Mouse (Mus musculus) spleen, embryonic (tissue): Measurements from ENCODE around the gene Usp37.
"Not testable (repeated sequence)": the region's sequence is repeated elsewhere in the genome, so short reads cannot be mapped to it uniquely, and the experiment has no call there.

Experiments used
- CTCF ChIA-PET: fragments of 350-600 bp; sonication (Branson Sonifier 250); formaldehyde crosslinking; loops from one replicate; lab custom pipeline; 2022; lab: Charles Lee

The Usp37 gene

GRCm38 (mm10) chr1:74544184-74544583 is at the start of gene Usp37:
TSS of gene Usp37 (minus strand) at chr1:74544284.
- CTCF ChIA-PET: no interaction called here

- CTCF ChIA-PET: interaction anchor here (0.6 kb wide), 1 partner anchor 729 kb away, joined by 5 read pairs; no protein-coding TSS in a partner anchor
Measured at GRCm38 (mm10) chr1:74587773-74588445, 43.8 kb upstream of the Usp37 start, which contains the start of the genes Zfp142 and Bcs1l. TSS of gene Zfp142 (minus strand) at chr1:74588246. TSS of gene Bcs1l (plus strand) at chr1:74588289.

GRCm38 (mm10) chr1:74587233-74587772 is 43.2 kb upstream of the Usp37 start:
- CTCF ChIA-PET: no interaction called here

DNA sequence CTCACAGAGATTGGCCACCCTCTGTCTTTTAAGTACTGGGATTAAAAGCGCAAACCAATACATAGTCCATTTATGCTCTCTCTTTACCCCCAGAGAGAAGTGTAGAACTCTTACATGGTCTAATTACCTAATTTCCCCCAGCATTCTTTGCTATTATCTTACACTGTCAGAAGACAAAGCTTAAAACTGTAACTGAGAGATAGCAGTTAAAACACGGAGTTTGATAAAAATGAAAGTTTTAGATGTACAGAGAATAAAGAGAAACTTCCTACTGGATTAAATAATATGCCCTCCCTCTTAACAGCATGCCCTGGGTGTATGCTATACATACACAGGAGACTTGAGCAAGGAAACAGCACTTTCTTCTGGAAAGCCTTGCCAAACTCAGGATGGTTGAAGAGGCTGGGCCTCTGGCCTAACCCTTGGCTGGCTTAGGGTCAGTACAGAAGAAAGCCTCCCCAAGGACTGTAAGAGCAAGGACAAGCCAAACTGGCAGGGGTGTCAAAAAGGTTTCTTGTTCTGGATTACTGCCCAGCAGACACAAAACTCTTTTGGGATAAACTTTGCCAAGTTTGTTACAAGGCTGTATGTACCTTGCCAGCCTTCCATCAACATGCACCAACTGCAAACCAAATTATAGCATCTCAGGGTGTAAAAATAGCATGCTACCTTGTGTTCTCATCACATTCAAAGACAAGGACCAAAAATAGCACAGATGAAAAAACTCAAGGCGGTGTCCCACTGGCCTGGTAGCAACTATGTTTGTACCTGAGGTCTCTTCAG is 40.7 kb upstream of the Usp37 start:
- CTCF ChIA-PET: no interaction called here

DNA sequence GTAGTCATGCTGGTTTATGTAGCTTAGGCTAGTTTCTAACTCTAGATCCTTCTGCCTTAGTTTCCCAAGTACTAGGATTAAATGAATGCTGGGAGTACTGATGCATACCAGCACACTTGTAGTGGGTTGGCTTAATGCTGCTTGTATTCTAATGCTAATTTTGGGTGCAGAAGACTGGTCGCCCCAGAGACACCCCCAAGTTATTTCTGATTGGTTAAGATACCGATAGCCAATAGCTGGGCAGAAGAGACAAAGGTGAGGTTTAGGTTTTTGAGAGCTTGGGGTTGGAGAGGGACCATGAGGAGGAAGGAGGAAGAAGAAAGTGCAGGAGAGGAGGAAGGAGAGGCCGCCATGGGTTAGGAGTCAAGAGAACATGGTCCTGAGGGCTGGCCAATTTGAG is 38.5 kb upstream of the Usp37 start:
- CTCF ChIA-PET: no interaction called here

DNA sequence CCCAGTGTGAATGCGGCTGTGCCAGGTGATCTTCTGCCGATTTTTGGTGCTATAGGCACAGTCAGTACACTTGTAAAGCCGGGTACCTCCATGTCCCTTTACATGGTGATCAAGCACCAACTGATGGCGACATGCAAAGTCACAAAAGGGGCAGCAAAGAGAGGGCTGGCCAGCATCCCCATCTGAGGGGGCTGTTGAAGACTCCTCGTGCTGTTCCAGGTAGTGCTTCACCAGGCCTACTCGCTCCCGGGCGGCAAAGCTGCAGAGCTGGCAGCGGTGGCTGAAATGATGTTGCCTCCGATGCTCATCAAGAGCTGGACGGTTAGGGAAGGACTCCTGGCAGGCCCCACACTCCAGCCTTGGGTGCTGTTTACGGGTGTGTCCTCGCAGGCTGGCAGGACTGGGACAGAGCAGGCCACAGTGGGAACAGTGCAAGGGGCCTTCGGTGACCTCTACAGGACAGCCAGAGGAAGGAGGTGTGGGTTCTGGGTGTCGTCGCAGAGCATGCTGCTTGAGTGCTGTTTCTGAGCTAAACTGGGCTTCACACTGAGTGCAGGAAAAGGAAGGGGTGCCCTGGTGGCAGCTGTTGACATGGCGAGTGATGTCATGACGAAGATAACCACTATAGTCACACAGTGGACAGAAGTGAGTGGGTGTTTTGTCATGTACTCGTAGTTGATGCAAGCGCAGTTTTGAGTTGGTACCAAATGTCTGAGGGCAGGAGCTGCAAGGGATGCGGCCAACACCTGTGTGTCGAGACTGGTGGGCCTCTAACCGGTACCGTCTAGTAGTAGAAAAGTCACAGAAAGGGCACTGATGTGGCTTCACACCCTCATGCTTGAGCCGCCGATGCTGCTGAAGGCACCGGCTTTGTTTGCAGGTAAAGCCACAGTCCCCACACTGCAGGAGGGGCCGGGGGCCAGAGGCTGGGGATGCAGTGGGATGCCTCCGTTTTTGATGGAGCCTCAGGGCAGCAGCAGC is 25.9 kb upstream of the Usp37 start:
- CTCF ChIA-PET: no interaction called here

DNA sequence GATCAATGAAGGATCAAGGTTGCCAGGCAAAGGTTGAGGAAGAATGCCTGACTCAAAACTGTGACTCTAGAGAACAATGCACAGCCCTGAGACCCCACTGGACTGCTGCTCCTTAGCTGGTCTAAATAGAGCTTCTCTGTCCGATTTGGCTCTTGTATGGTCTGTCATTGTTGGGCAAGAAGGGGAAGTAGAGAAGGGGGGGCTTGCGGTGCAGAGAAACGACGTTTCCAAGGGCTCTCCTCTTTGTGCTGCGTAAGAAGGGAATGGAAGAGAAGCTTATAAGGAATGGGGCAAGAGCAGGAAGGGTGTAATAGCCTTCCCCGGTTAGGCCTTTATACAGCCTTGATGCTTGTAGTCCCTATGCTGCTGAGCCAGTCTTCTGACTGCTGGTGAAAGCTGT is 21.8 kb upstream of the Usp37 start:
- CTCF ChIA-PET: no interaction called here

DNA sequence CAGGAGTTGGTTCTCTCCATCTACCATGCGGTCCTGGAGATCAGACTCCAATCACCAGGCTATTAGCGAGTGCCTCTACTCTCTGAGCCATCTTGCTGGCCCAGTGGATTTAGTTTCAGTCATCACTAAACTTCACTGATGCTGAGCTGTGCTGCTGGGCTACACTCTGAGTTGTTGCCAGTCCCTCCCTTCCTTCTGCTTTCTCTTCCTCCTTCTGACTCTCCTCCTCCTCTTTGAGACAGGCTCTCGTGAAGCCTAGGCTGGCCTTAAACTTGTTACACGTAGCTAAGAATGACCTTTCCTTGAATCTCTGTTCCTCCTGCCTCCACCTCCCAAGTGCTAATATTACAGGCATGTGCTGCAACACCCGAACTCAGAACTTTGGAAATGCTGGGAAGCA is 15.0 kb upstream of the Usp37 start:
- CTCF ChIA-PET: interaction anchor here (0.6 kb wide), 1 partner anchor 427 kb away, joined by 3 read pairs; no protein-coding TSS in a partner anchor

DNA sequence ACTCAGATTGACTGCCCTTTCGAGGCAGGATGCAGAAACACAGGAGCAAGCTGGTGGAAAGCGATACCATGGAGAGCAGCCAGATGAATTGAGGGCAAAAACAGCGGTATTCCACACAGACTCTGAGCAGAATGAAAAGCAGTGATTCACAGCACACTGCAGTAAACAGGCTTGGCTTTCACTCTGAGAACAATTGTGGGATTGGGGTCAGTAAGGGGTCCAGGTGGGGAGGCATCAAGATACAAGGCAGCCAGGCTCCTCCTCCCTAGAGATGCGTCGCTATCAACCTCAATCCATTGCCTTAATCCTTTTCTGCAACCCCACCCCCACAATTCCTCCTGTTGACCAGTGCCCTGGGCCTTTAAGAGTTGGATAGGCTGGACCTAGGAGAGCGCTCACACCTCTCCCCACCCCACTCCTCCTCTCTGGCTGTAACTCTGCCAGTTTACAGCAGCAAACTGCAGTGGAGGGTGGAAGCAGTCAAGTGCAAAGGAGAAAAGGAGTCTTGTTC is 1.6 kb downstream of the Usp37 start, which contains the start of gene Plcd4:
Gene Plcd4 (plus strand): TSS at position 438 of the 511 bp plus-strand sequence.
- CTCF ChIA-PET: no interaction called here

DNA sequence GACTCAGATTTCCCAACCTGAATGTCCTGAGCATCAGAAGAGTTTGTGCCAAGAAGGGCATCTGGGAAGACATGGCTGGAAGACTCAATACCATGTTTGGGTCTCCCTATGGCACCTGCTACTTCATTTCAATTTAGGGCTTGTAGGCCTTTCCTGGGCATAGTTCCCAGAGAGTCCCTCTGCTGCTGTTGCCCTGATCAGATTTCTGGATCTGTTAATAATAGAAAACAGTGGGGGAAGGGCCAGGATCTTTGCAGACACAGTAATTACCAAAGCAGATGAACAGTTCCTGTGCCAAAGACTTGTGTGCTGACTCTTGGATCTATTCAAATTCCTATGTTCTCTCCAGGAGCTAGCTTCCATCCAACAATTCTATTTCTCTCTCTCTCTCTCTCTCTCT is 5.4 kb downstream of the Usp37 start:
- CTCF ChIA-PET: no interaction called here

GRCm38 (mm10) chr1:74528589-74528988 is 15.5 kb downstream of the Usp37 start:
- CTCF ChIA-PET: no interaction called here

GRCm38 (mm10) chr1:74524746-74525145 is 19.3 kb downstream of the Usp37 start:
- CTCF ChIA-PET: interaction anchor here (0.6 kb wide), 1 partner anchor 440 kb away, joined by 4 read pairs; no protein-coding TSS in a partner anchor

DNA sequence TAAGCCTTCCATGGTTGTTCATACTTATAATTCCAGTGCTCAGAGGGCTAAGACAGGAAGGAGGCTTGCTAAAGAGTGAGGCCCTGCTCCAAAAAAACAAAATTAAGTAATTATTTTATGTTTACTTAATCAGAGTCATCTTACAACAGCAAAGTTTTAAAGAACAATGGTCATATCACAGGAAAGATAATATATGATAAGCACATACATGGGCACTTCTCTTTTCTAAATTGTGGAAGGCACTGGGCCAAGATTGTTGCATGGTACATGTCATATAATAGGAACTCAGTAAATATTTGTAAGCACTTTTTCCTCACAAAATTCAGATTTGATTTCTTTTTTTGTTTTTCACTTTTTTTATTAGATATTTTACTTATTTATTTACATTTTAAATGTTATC is 24.2 kb downstream of the Usp37 start:
- CTCF ChIA-PET: no interaction called here

DNA sequence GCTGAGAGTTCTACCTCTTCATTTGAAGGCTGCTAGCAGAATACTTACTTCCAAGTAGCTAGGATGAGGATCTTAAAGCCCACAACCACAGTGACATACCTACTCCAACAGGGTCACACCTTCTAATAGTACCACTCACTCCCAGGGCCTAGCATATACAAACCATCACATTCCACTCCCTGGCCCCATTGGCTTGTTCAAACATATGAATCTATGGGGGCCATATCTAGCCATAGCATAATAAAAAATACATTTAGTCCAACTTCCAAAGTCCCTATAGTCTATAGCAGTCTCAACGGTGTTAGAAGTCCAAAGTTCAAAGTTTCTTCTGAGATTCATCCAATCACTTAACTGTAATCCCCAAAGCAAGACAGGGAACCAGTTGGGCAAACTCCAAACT is 31.1 kb downstream of the Usp37 start:
- CTCF ChIA-PET: not testable (repeated sequence)

GRCm38 (mm10) chr1:74511306-74511705 is 32.8 kb downstream of the Usp37 start:
- CTCF ChIA-PET: no interaction called here

DNA sequence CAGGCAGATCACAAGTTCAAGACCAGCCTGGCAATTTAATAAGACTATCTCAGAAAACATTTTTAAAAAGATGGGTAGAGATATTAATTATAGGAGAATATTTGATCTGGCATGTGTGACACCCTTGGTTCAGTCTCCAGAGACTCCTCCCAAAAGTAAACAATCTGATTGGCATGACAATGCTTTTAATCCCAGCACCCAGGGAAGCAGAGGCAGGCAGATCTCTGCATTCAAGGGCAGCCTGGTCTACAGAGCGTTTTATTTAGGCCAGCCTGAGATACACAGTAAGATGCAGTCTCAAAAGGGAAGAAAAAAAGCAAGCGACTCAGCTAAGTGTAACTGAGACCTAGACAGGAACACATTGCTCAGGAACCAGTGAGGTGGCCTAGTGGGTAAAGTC is 36.3 kb downstream of the Usp37 start:
- CTCF ChIA-PET: no interaction called here

DNA sequence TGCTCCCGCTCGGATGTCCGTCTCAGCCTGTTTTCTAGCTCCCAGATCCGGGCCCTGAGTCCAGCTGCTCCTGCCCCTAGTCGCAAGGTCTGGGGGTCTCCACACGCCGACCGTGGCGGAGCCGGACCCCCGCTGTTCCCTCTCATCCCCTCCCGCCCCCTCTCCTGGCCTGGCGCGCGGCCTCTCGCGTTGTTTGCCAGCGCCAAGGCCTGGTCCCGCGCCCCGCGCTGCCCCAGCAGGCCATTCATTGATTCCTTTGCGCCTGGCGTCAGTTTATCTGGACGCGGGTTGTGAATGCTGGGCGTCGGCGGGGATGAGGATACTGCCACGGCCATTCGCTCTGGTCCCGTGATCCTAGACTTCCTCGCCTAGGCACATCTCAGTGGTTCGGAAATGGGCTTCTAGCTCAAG is 37.6 kb downstream of the Usp37 start:
- CTCF ChIA-PET: interaction anchor here (0.6 kb wide), 1 partner anchor 25 kb away, joined by 15 read pairs; no protein-coding TSS in a partner anchor

GRCm38 (mm10) chr1:74505721-74506464 is 38.2 kb downstream of the Usp37 start, which contains the start of gene Cnot9:
TSS of gene Cnot9 (plus strand) at chr1:74506058.
- CTCF ChIA-PET: interaction anchor here (0.6 kb wide), 1 partner anchor 26 kb away, joined by 15 read pairs; no protein-coding TSS in a partner anchor

GRCm38 (mm10) chr1:74505393-74505720 is 38.7 kb downstream of the Usp37 start:
- CTCF ChIA-PET: no interaction called here

DNA sequence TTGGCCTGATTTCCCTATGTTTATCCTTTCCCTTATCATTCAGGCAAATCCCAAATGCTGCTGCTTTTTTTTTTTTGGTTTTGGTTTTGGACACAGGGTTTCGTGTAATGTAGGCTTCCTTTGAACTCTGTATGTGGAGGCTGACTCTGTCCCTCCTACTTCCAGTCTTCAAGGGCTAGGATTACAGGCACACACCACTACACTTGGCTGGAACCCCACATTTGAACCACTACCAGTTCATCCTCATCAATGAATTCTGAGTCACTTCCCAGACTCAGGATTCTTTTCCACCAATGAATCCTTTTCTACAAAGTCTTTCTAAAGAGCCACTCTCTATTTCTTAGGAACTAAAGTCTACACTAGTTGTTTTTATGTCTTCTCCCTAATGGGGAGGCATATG is 43.0 kb downstream of the Usp37 start:
- CTCF ChIA-PET: no interaction called here
